Mouse (Mus musculus): Measurements from ENCODE around the gene Arl6ip6.

GRCm38 (mm10) chr2:53206749-53207148 is 15.2 kb downstream of the Arl6ip6 start:
- TF ChIP-seq CTCF (IDR thresholded peaks at IDR 0.05; ENCODE audit: extremely low read depth, insufficient read depth, insufficient read length, insufficient replicate concordance) (no peak), POLR2A (IDR thresholded peaks at IDR 0.05; ENCODE audit: low read depth, low read length) (no peak)
